Mouse (Mus musculus) liver, adult 2 months (tissue): Measurements from ENCODE around the gene Cd40lg.

Experiments
- CTCF ChIP-seq: fragments of 200-500 bp; IDR thresholded peaks from 2 replicates; pipeline ENCODE4 v1.5.1; 2011; ENCODE audit warnings: low read depth, low read length, control low read depth
- POLR2A ChIP-seq: fragments of 200-500 bp; IDR thresholded peaks from 2 replicates; pipeline ENCODE4 v1.6.1; 2011; ENCODE audit warnings: low read length, control low read depth; ENCODE audit not compliant: insufficient read depth; ENCODE audit errors: extremely low read depth

DNA sequence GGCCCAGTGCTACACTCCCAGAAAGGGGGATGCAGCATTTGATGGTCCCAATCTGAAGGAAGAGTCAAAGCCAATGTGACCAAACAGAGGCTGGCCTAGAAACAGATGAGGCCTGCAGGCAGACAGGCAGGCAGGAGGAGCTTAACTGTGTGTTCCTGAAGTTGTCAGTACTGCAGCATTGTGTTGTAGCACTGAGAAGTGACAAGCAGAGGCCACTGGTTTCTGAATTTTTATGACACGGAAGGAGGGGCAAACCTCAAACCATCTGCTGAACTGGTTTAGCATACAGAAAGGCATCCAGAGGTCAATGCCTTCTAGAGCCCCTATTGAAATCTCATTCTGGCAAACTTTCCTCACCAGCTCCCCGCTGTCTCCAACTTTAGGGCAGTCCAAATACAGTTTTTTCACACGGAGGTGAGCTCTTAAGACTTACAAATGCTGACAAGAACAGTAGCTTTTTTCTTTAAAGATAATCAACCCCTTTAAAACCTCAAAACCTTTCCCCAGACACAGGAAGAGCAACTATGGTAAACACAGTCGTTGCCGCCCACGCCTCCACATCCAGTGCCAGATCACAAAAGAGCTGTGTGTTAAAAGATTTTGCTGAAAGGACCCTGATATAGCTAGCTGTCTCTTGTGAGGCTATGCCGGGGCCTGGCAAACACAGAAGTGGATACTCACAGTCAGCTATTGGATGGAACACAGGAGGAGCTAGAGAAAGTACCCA lies 41.5 kb downstream of the Cd40lg start:
- TF ChIP-seq CTCF (no peak), POLR2A (no peak)
